Mouse (Mus musculus) heart, embryonic 14.5 days (tissue): ENCODE data around the gene Nsrp1. TPM values are rescaled to one million over a fixed set of nuclear protein-coding genes. Genes with fewer than 3 reads are reported as not detected.

Experiments
- ATAC-seq: fragments of 200-750 bp; cut with Nextera tagmentation; 2 replicates; pipeline ENCODE4 v1.8.0; 2017; ENCODE audit warnings: low read depth, moderate TSS enrichment; ENCODE audit not compliant: insufficient number of reproducible peaks, insufficient read depth, low FRiP score
- H3K27ac ChIP-seq, 2 experiments: fragments of 200-500 bp in 1 of 2; fragments of 300-500 bp in 1 of 2; sonication (generic) in 1 of 2; replicated peaks in 1 of 2; 2 replicates each; pipeline ENCODE4 v1.5.1; 2012 to 2014; ENCODE audit warnings: low read depth in 2 of 2, low read length in 2 of 2, control low read depth in 1 of 2, mild to moderate bottlenecking in 1 of 2, mixed read lengths in 1 of 2; ENCODE audit not compliant: control insufficient read depth in 1 of 2, insufficient read depth in 1 of 2
- H3K27me3 ChIP-seq: fragments of 300-500 bp; sonication (generic); 2 replicates; pipeline ENCODE4 v1.6.1; 2014; ENCODE audit warnings: mild to moderate bottlenecking, low read length, control low read depth; ENCODE audit not compliant: control insufficient read depth, insufficient read depth
- H3K36me3 ChIP-seq: fragments of 300-500 bp; sonication (generic); 2 replicates; pipeline ENCODE4 v1.6.1; 2014; ENCODE audit warnings: mild to moderate bottlenecking, control low read depth, low read length, mixed read lengths; ENCODE audit not compliant: control insufficient read depth, insufficient read depth
- H3K4me1 ChIP-seq, 2 experiments: fragments of 200-500 bp in 1 of 2; fragments of 300-500 bp in 1 of 2; sonication (generic) in 1 of 2; 2 replicates each; pipeline ENCODE4 v1.6.1; 2012 to 2014; ENCODE audit warnings: low read length in 2 of 2, control low read depth in 1 of 2, mixed read lengths in 1 of 2; ENCODE audit not compliant: control insufficient read depth in 2 of 2, insufficient read depth in 2 of 2
- H3K4me2 ChIP-seq: fragments of 300-500 bp; sonication (generic); 2 replicates; pipeline ENCODE4 v1.6.1; 2014; ENCODE audit warnings: mild to moderate bottlenecking, low read length
- H3K4me3 ChIP-seq, 2 experiments: fragments of 200-500 bp in 1 of 2; fragments of 300-500 bp in 1 of 2; sonication (generic) in 1 of 2; 2 replicates each; pipeline ENCODE4 v1.5.1; 2012 to 2014; ENCODE audit warnings: low read length in 2 of 2, mild to moderate bottlenecking in 2 of 2, control low read depth in 1 of 2, low read depth in 1 of 2, moderate library complexity in 1 of 2; ENCODE audit not compliant: control insufficient read depth in 1 of 2, insufficient read depth in 1 of 2
- H3K9ac ChIP-seq: fragments of 300-500 bp; sonication (generic); 2 replicates; pipeline ENCODE4 v1.6.1; 2014; ENCODE audit warnings: mild to moderate bottlenecking, low read length
- H3K9me3 ChIP-seq: fragments of 300-500 bp; sonication (generic); 2 replicates; pipeline ENCODE4 v1.6.1; 2016; ENCODE audit warnings: low read length, control low read depth; ENCODE audit not compliant: control insufficient read depth
- WGBS: fragments of 180-500 bp; shearing (Covaris S2); extraction: QIAGEN DNeasy Blood & Tissue Kit; methylation state at CpG from one replicate; pipeline ENCODE4 v1.1.7; 2014; 5-methylcytosine and 5-hydroxymethylcytosine counted together
- polyA plus RNA-seq: library from polyadenylated mRNA; unstranded; fragments of >200 nt; fragmentation: Nextera tagmentation; extraction: Ambion mirVana; gene quantifications from 2 replicates; pipeline ENCODE4 v1.2.1, GENCODE M21; 2014

The Nsrp1 gene
- polyA plus RNA-seq, 1 experiment from 2014 or later = 48.0 TPM

- H3K27me3 ChIP-seq = no peaks in the 10 kb centered on the region
- H3K27ac ChIP-seq = no peak overlapping the region
- no peaks in the 10 kb centered on the region for H3K4me1 ChIP-seq
- H3K36me3 ChIP-seq = peaks cover 26% of the 10 kb centered on the region
- H3K4me3 ChIP-seq = no peak overlapping the region
- no peak overlapping the region for H3K4me2 ChIP-seq
- no peaks in the 10 kb centered on the region for H3K9me3 ChIP-seq
- WGBS = 87% methylated on average over 4 of the region's 4 CpGs
- H3K9ac ChIP-seq = no peak overlapping the region
- no peak for ATAC-seq
Observed at GRCm38 (mm10) chr11:77041891-77042290, 36.3 kb downstream of the Nsrp1 start.

DNA sequence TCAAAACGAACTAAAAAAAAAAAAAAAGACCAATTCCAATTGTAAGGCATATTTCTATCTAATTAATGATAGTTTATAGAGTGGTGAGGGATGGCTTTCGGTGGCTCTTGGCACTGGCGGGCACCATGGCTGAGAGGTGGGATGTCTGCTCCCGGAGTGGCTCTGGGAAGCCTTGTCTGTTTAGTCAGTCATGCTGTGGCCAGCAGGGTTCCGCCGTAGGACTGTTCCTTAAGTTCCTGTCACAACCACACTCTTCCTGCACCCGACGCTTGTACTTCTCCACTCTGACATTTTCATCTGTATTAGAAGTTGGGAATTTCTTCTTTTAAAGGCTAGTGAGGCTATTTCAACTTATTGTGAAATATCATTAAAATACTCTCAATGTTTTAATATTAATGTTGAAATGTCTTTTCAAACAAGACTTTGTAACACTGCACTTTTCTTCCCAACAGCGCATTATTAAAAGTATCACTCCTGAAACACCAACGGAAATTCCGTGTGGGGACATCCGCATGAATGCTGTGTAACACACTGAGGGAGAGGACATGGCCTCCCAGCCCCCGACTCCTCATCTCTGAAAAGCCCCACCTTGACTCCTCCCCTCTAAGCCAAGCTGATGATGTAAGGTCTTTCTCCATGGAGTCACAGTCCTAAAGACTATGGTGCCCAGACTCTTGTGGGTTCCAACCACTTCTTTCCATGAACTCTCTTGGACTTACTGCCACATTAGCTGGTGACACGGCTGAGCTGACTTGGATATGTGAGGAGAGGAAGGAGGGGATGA, 46.9 kb downstream of the Nsrp1 start:
- Histone ChIP-seq H3K36me3 (no peaks in the 10 kb centered on the region), H3K4me3 (no peak overlapping the region), H3K9ac (no peak overlapping the region), H3K27me3 (no peaks in the 10 kb centered on the region), H3K27ac (no peak overlapping the region), H3K4me2 (no peak overlapping the region), H3K9me3 (no peaks in the 10 kb centered on the region), H3K4me1 (no peaks in the 10 kb centered on the region)
- 62% methylated on average over 14 of the region's 14 CpGs for WGBS
- no peak for ATAC-seq

DNA sequence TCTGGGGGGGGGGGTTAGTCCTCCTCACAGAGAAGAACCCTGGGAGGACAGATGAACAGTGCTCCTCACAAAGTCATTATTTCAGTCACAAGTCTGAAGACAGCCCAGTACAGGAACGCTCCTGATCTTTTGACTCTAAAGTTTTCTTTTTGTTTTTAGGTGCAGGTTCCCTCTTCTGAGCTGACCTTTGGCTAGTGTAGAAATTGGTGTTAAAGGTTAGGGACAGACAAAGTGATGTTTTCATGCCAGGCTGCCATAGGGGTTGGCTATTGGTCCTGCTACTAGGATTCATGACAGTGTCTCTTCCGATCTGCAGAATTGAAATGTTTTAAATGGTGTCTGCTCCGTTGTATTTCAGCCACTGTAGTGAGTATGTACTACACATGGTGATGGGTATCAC, 50.1 kb downstream of the Nsrp1 start:
- ATAC-seq = no peak
- no peak overlapping the region for H3K9ac ChIP-seq
- no peak overlapping the region for H3K27ac ChIP-seq
- H3K4me2 ChIP-seq = no peak overlapping the region
- H3K27me3 ChIP-seq = no peaks in the 10 kb centered on the region
- WGBS = 89% methylated on average over 3 of the region's 3 CpGs
- H3K36me3 ChIP-seq = no peaks in the 10 kb centered on the region
- no peak overlapping the region for H3K4me3 ChIP-seq
- H3K4me1 ChIP-seq = no peaks in the 10 kb centered on the region
- no peaks in the 10 kb centered on the region for H3K9me3 ChIP-seq

GRCm38 (mm10) chr11:77026559-77026958, 51.7 kb downstream of the Nsrp1 start:
- Histone ChIP-seq H3K4me1 (no peaks in the 10 kb centered on the region), H3K9me3 (no peaks in the 10 kb centered on the region), H3K27ac (no peak overlapping the region), H3K27me3 (no peaks in the 10 kb centered on the region), H3K4me3 (no peak overlapping the region), H3K4me2 (no peak overlapping the region), H3K36me3 (no peaks in the 10 kb centered on the region), H3K9ac (no peak overlapping the region)
- WGBS = 57% methylated on average over 3 of the region's 3 CpGs
- ATAC-seq = no peak

DNA sequence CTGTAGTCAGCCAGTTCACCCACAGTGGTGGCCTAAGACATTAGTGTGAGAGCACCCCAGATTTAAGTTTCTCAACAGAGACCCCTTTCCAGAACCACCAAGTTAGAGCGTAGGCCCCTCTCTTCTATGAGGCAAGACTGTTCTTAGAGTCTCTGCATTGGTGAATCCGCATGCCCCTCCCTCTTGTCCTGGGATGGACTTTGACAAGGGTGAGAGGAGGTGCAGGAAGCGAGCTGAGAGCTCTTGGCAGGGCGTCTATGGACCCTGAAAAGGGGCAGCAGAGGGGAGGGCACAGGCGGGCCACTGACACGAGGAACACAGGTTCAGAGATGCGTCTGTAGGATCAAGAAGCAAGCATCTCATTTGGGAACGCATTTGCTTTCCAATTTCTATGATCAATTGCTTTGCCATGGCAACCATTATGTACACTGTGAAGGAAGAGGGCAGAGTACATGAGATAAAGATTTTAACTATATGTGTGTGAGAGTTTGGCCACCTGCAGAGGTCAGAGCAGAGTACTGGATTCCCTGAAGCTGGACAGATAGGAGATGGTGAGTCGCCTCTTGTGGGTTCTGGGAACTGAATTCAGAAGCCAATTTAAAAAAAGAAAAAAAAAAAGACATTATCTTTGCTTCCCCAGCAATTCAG, 56.4 kb downstream of the Nsrp1 start:
- Histone ChIP-seq H3K27ac (no peak overlapping the region), H3K4me2 (no peak overlapping the region), H3K36me3 (no peaks in the 10 kb centered on the region), H3K4me3 (no peak overlapping the region), H3K9me3 (no peaks in the 10 kb centered on the region), H3K27me3 (peaks cover 10% of the 10 kb centered on the region; the same call in 1 of the 2 replicates), H3K9ac (no peak overlapping the region), H3K4me1 (no peaks in the 10 kb centered on the region)
- no peak for ATAC-seq
- WGBS = 76% methylated on average over 9 of the region's 9 CpGs

DNA sequence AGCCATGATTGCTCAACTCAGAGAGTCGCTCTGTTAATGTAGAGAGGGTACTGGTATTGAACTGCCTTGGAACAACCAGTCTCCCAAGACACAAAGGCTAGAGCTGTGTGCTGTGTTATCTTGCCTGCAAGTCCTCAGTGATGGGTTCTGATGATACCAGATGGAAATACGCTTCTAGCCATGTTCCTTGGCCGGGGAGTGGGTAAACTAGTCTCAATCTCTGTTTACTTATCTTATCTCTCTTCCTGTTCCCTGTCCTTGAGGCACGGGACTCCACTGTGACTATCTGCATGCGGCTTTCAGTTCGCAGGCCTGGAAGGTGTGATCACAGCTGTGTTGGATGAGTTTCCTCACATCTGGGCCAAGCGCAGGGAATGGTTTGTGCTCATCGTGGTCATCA, 58.7 kb downstream of the Nsrp1 start:
- H3K9me3 ChIP-seq = no peaks in the 10 kb centered on the region
- no peak for ATAC-seq
- H3K9ac ChIP-seq = no peak overlapping the region
- no peak overlapping the region for H3K4me2 ChIP-seq
- H3K4me1 ChIP-seq = no peaks in the 10 kb centered on the region
- WGBS = 18% methylated on average over 8 of the region's 8 CpGs
- H3K27me3 ChIP-seq = peaks cover 10% of the 10 kb centered on the region; the same call in 1 of the 2 replicates
- no peak overlapping the region for H3K27ac ChIP-seq
- no peaks in the 10 kb centered on the region for H3K36me3 ChIP-seq
- no peak overlapping the region for H3K4me3 ChIP-seq

DNA sequence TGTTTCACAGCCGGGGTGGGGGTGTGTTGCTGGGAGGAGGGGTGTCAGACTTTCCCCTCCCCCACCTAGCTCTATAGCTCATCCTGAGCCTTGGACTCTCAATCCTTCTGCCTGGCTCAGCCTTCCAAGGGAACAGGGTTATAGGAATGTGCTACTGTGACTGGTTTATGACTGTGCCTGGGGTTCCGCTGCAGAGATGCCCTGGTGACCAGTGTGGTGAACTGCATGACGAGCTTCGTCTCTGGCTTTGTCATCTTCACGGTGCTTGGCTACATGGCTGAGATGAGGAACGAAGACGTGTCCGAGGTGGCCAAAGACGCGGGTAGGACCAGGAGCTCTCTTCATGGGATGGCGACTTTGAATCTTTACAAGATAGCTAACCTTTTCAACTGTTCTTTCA, 60.2 kb downstream of the Nsrp1 start:
- WGBS = 73% methylated on average over 11 of the region's 11 CpGs
- no peak for ATAC-seq
- Histone ChIP-seq H3K4me3 (no peak overlapping the region), H3K27me3 (peaks cover 10% of the 10 kb centered on the region; the same call in 1 of the 2 replicates), H3K4me1 (no peaks in the 10 kb centered on the region), H3K27ac (no peak overlapping the region), H3K9me3 (no peaks in the 10 kb centered on the region), H3K36me3 (no peaks in the 10 kb centered on the region), H3K9ac (no peak overlapping the region), H3K4me2 (no peak overlapping the region)
